Mouse (Mus musculus) heart, embryonic 14.5 days (tissue): Measurements from ENCODE around the gene Cptp. TPM values are rescaled to one million over a fixed set of nuclear protein-coding genes. Genes with fewer than 3 reads are reported as not detected.

Experiments used
- ATAC-seq: fragments of 200-750 bp; cut with Nextera tagmentation; 2 replicates; pipeline ENCODE4 v1.8.0; 2017; ENCODE audit warnings: low read depth, moderate TSS enrichment; ENCODE audit not compliant: insufficient number of reproducible peaks, insufficient read depth, low FRiP score
- H3K27ac ChIP-seq, 2 experiments: fragments of 200-500 bp in 1 of 2; fragments of 300-500 bp in 1 of 2; sonication (generic) in 1 of 2; replicated peaks in 1 of 2; 2 replicates each; pipeline ENCODE4 v1.5.1; 2012 to 2014; ENCODE audit warnings: low read depth in 2 of 2, low read length in 2 of 2, control low read depth in 1 of 2, mild to moderate bottlenecking in 1 of 2, mixed read lengths in 1 of 2; ENCODE audit not compliant: control insufficient read depth in 1 of 2, insufficient read depth in 1 of 2
- H3K27me3 ChIP-seq: fragments of 300-500 bp; sonication (generic); 2 replicates; pipeline ENCODE4 v1.6.1; 2014; ENCODE audit warnings: mild to moderate bottlenecking, low read length, control low read depth; ENCODE audit not compliant: control insufficient read depth, insufficient read depth
- H3K36me3 ChIP-seq: fragments of 300-500 bp; sonication (generic); 2 replicates; pipeline ENCODE4 v1.6.1; 2014; ENCODE audit warnings: mild to moderate bottlenecking, control low read depth, low read length, mixed read lengths; ENCODE audit not compliant: control insufficient read depth, insufficient read depth
- H3K4me1 ChIP-seq, 2 experiments: fragments of 200-500 bp in 1 of 2; fragments of 300-500 bp in 1 of 2; sonication (generic) in 1 of 2; 2 replicates each; pipeline ENCODE4 v1.6.1; 2012 to 2014; ENCODE audit warnings: low read length in 2 of 2, control low read depth in 1 of 2, mixed read lengths in 1 of 2; ENCODE audit not compliant: control insufficient read depth in 2 of 2, insufficient read depth in 2 of 2
- H3K4me2 ChIP-seq: fragments of 300-500 bp; sonication (generic); 2 replicates; pipeline ENCODE4 v1.6.1; 2014; ENCODE audit warnings: mild to moderate bottlenecking, low read length
- H3K4me3 ChIP-seq, 2 experiments: fragments of 200-500 bp in 1 of 2; fragments of 300-500 bp in 1 of 2; sonication (generic) in 1 of 2; 2 replicates each; pipeline ENCODE4 v1.5.1; 2012 to 2014; ENCODE audit warnings: low read length in 2 of 2, mild to moderate bottlenecking in 2 of 2, control low read depth in 1 of 2, low read depth in 1 of 2, moderate library complexity in 1 of 2; ENCODE audit not compliant: control insufficient read depth in 1 of 2, insufficient read depth in 1 of 2
- H3K9ac ChIP-seq: fragments of 300-500 bp; sonication (generic); 2 replicates; pipeline ENCODE4 v1.6.1; 2014; ENCODE audit warnings: mild to moderate bottlenecking, low read length
- H3K9me3 ChIP-seq: fragments of 300-500 bp; sonication (generic); 2 replicates; pipeline ENCODE4 v1.6.1; 2016; ENCODE audit warnings: low read length, control low read depth; ENCODE audit not compliant: control insufficient read depth
- WGBS: fragments of 180-500 bp; shearing (Covaris S2); extraction: QIAGEN DNeasy Blood & Tissue Kit; methylation state at CpG from one replicate; pipeline ENCODE4 v1.1.7; 2014; 5-methylcytosine and 5-hydroxymethylcytosine counted together
- polyA plus RNA-seq: library from polyadenylated mRNA; unstranded; fragments of >200 nt; fragmentation: Nextera tagmentation; extraction: Ambion mirVana; gene quantifications from 2 replicates; pipeline ENCODE4 v1.2.1, GENCODE M21; 2014

Cptp gene
- polyA plus RNA-seq, 1 experiment from 2014 or later, result 11.0 TPM

DNA sequence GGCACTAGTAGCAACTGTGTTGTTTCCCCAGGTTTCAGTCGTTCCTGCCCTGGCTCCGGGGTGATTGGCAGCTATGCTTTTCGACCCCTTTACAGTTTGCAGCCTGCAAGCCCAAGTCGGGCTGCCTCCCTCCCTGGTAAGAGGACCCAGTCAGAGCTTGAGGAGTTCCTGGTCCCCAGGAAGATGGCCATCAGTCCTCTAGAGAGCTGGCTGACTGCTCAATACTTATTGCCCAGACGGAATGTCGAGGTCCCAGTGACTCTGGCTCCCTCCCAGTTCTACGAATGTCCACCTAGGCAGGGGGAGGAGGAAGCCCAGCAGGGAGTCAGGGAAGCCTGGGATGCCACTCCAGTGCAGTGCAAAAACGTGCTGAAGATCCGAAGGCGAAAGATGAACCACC lies 36.9 kb downstream of the Cptp start:
- H3K9ac ChIP-seq, result peak overlapping the region; percentile 94
- peaks cover 21% of the 10 kb centered on the region for H3K36me3 ChIP-seq
- peak overlapping the region in 1 of 2 experiments; percentile 90; a peak in 1 of 4 replicates for H3K27ac ChIP-seq
- H3K4me3 ChIP-seq, result peak overlapping the region; percentile 78 to 89
- no peaks in the 10 kb centered on the region for H3K27me3 ChIP-seq
- peak overlapping the region; percentile 96 for H3K4me2 ChIP-seq
- peaks cover 8 to 13% of the 10 kb centered on the region in 2 experiments for H3K4me1 ChIP-seq
- H3K9me3 ChIP-seq, result no peaks in the 10 kb centered on the region
- WGBS, result 48% methylated on average over 10 of the region's 10 CpGs
- ATAC-seq, result no peak

DNA sequence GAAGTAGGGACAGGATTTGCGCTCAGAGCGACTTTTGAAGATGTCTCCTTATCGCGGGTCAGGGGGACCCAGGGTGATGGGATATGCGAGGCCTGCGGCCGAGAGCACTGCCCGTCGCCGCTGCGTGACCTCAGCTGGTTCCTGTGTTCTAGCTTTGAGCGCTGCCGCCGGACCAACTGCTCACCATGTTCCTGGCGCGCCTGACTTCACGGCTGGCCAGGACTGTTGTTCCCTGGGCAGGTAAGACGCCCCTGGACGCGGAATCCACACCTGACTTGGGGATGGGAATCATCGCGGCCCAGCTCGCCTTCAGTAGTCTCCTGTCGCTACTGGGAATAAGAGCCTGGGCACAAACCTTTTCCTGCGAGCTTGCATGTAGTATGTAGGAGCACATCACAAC lies 37.4 kb downstream of the Cptp start:
- 1% methylated on average over 25 of the region's 25 CpGs for WGBS
- Histone ChIP-seq H3K27ac (peak overlapping the region; percentile 45 to 90), H3K4me3 (peak overlapping the region; percentile 78 to 89), H3K4me1 (peaks cover 8 to 13% of the 10 kb centered on the region in 2 experiments), H3K27me3 (no peaks in the 10 kb centered on the region), H3K4me2 (peak overlapping the region; percentile 96), H3K9ac (peak overlapping the region; percentile 94), H3K36me3 (peaks cover 26% of the 10 kb centered on the region), H3K9me3 (no peaks in the 10 kb centered on the region)
- no peak for ATAC-seq

DNA sequence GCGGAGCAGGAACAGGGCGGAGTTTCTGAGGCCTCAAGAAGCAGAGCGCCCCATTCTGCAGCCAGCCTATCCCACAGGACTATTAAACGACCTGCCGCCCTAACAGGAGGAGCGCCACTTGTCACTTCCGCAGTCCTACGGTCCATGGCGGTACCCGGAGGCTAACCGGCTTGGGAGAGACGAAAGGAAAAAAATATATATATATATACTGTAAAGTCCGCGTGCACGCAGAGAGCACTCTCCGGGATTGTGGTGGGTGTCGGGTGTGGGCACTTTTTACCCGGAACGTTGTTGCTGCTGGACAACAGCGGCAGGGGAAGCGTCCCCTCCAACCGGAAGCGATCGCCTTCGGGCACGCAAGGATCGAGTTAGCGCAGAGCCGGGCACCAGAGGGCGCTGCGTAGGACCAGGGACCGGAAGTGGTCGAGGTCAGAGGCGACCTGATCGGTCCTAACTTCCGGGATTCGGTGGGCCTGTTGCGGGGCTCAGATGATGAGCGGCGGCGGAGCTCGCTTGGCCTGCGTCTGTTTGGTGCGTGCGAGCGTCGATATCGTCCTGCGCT lies 38.0 kb downstream of the Cptp start, which contains the start of gene Aurkaip1:
Gene Aurkaip1, plus strand, starts transcription at position 68 of the 562 bp plus-strand sequence.
- H3K36me3 ChIP-seq, result peaks cover 31% of the 10 kb centered on the region
- ATAC-seq, result peak; percentile 91
- H3K27me3 ChIP-seq, result no peaks in the 10 kb centered on the region
- H3K4me3 ChIP-seq, result peak within 1 kb of the TSS; percentile 78 to 89
- no peaks in the 10 kb centered on the region for H3K9me3 ChIP-seq
- peak within 1 kb of the TSS; percentile 72 to 90 for H3K27ac ChIP-seq
- peaks cover 8 to 13% of the 10 kb centered on the region in 2 experiments for H3K4me1 ChIP-seq
- peak within 1 kb of the TSS; percentile 94 for H3K9ac ChIP-seq
- WGBS, result under 1% methylated on average over 49 of the region's 49 CpGs
- H3K4me2 ChIP-seq, result peak within 1 kb of the TSS; percentile 96

DNA sequence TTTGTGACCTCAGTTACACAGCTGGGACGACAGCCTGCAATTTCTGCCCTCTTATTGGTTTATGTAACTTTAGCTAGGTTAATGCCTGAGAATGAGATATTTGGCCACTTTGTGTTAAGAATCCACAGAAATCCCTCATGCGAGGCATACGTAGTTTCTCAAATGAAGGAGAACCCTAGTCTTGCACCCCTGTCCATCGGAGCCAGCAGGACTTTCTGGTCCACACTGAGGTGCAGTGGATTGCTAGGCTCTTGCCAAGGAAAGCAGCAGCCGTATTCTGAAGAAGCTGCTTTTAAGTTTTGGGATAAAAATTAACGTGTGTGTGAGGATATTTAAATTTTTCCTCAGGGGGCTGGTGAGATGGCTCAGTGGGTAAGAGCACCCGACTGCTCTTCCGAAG lies 38.6 kb downstream of the Cptp start:
- Histone ChIP-seq H3K27ac (no peak overlapping the region), H3K4me1 (peaks cover 8 to 13% of the 10 kb centered on the region in 2 experiments), H3K27me3 (no peaks in the 10 kb centered on the region), H3K9me3 (no peaks in the 10 kb centered on the region), H3K4me2 (peak overlapping the region; percentile 96), H3K9ac (no peak overlapping the region), H3K4me3 (peak overlapping the region in 1 of 2 experiments; percentile 89; a peak in 2 of 4 replicates), H3K36me3 (peaks cover 35% of the 10 kb centered on the region)
- 49% methylated on average over 8 of the region's 8 CpGs for WGBS
- no peak for ATAC-seq

DNA sequence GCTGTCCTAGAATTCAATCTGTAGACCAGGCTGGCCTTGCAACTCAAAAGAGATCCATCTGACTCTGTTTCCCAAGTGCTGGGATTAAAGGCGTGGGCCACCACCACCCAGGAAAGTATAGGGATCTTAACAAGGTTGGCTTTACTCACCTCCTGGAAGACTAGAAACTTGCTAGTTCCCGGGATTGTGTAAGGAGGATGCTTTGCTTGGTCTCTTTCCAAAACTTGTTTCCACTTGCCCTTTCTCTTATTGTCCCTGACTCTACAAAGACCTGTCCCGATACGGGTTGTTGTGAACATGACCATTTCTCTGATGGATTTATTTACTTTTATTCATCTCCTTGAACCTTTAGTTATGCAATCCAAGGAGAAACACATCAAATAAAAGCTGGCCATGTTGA lies 39.4 kb downstream of the Cptp start:
- no peak for ATAC-seq
- WGBS, result 87% methylated on average over 4 of the region's 4 CpGs
- Histone ChIP-seq H3K4me2 (no peak overlapping the region), H3K36me3 (peaks cover 43% of the 10 kb centered on the region), H3K4me3 (no peak overlapping the region), H3K9ac (no peak overlapping the region), H3K4me1 (peaks cover 8 to 13% of the 10 kb centered on the region in 2 experiments), H3K9me3 (no peaks in the 10 kb centered on the region), H3K27me3 (no peaks in the 10 kb centered on the region), H3K27ac (no peak overlapping the region)

DNA sequence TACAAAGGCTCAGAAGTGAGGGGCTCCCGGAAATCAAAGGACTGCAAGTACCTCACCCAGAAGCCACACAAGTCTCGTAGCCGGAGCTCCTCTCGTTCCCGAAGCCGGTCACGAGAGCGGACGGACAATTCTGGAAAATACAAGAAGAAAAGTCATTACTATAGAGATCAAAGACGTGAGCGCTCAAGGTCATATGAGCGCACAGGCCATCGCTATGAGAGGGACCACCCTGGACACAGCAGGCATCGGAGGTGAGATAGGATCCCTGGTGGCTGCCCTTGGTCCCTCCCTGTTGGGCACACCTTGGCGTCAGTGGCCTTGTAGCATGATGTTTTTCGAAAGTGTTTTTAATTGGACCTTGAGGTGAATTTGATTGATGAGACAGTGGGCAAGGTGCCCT lies 45.8 kb downstream of the Cptp start:
- Histone ChIP-seq H3K4me2 (no peak overlapping the region), H3K4me1 (no peaks in the 10 kb centered on the region), H3K27me3 (no peaks in the 10 kb centered on the region), H3K9ac (no peak overlapping the region), H3K9me3 (no peaks in the 10 kb centered on the region), H3K27ac (no peak overlapping the region), H3K36me3 (peaks cover 95% of the 10 kb centered on the region), H3K4me3 (no peak overlapping the region)
- ATAC-seq, result no peak
- WGBS, result 93% methylated on average over 16 of the region's 16 CpGs

DNA sequence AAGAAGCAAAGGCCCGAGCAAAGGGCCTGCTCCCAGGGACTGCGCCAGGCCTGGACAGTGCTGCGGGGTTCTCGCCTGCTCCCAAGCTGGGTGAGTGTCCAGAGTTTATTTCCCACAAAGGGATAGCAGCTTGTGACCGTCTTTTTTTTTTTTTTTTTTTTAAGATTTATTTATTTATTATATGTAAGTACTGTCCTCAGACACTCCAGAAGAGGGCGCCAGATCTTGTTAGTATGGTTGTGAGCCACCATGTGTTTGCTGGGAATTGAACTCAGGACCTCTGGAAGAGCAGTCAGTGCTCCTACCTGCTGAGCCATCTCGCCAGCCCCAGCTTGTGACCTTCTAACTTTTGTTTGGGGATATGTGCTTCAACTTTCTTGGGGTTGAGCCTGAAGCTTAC lies 48.2 kb downstream of the Cptp start:
- 81% methylated on average over 7 of the region's 7 CpGs for WGBS
- H3K36me3 ChIP-seq, result peaks cover 98% of the 10 kb centered on the region

DNA sequence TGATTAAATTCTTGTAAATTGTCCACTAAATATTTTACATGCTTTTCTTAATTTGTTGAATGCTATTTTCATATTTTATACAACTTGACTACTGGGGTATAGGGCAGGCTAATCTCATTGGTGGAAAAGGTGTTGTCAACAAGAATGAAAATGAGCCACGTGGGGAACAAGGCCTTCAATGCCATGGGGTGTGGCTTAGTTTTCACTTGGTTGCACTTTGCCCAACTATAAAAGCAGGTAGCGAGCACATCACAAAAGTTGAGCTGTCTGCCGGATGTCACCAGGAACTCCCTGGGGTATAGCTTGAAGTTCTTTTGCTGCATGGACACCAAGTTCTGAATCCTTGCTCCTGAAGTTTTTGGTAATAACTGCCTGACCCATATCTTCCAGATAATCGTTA lies 51.7 kb downstream of the Cptp start:
- peaks cover 92% of the 10 kb centered on the region for H3K36me3 ChIP-seq
- no peak overlapping the region for H3K4me3 ChIP-seq
- 90% methylated on average over 4 of the region's 4 CpGs for WGBS
- ATAC-seq, result no peak
- H3K27me3 ChIP-seq, result no peaks in the 10 kb centered on the region
- no peak overlapping the region for H3K27ac ChIP-seq
- H3K4me2 ChIP-seq, result no peak overlapping the region
- no peak overlapping the region for H3K9ac ChIP-seq
- H3K4me1 ChIP-seq, result peaks cover 0 to 13% of the 10 kb centered on the region in 2 experiments; a peak in 3 of 4 replicates
- no peaks in the 10 kb centered on the region for H3K9me3 ChIP-seq

More for the DNA sequence above, 48.2 kb downstream of the Cptp start:
- no peaks in the 10 kb centered on the region for H3K4me1 ChIP-seq
- no peak overlapping the region for H3K27ac ChIP-seq
- no peaks in the 10 kb centered on the region for H3K27me3 ChIP-seq
- no peak for ATAC-seq
- no peak overlapping the region for H3K4me2 ChIP-seq
- no peak overlapping the region for H3K9ac ChIP-seq
- H3K9me3 ChIP-seq, result no peaks in the 10 kb centered on the region
- H3K4me3 ChIP-seq, result no peak overlapping the region
